Mouse (Mus musculus): ENCODE data around the gene Hyal1. TPM values are rescaled to one million over a fixed set of nuclear protein-coding genes. Genes with fewer than 3 reads are reported as not detected.

Gene Hyal1
- total RNA-seq, 2 experiments from 2014 or later, result 5.3 TPM

GRCm38 (mm10) chr9:107590058-107590772, 13.5 kb downstream of the Hyal1 start:
- intact Hi-C loops (cut with DNase I), result no loop called here
- no peak for DNase-seq (ENCODE audit: low spot score)

GRCm38 (mm10) chr9:107590773-107591060, 14.0 kb downstream of the Hyal1 start:
- DNase-seq (ENCODE audit: low spot score), result no peak
- intact Hi-C loops (cut with DNase I), result no loop called here

- no peak for DNase-seq (ENCODE audit: low spot score)
- intact Hi-C loops (cut with DNase I), result no loop called here
Measured at GRCm38 (mm10) chr9:107593101-107593976, 16.6 kb downstream of the Hyal1 start.

GRCm38 (mm10) chr9:107594281-107595062, 17.7 kb downstream of the Hyal1 start:
- intact Hi-C loops (cut with DNase I), result no loop called here
- no peak for DNase-seq (ENCODE audit: low spot score)

- peak; percentile 59 for DNase-seq (ENCODE audit: low spot score)
- intact Hi-C loops (cut with DNase I), result no loop called here
Measured at GRCm38 (mm10) chr9:107596619-107597569, 20.2 kb downstream of the Hyal1 start.

- intact Hi-C loops (cut with DNase I), result no loop called here
- no peak for DNase-seq (ENCODE audit: low spot score)
Measured at GRCm38 (mm10) chr9:107598385-107598784, 21.7 kb downstream of the Hyal1 start.

- intact Hi-C loops (cut with DNase I), result no loop called here
- no peak for DNase-seq (ENCODE audit: low spot score)
Measured at GRCm38 (mm10) chr9:107599433-107599832, 22.7 kb downstream of the Hyal1 start.

GRCm38 (mm10) chr9:107599842-107600241, 23.1 kb downstream of the Hyal1 start:
- intact Hi-C loops (cut with DNase I), result loop anchor here (5.0 kb wide), 1 partner anchor 137 kb away; no protein-coding TSS in a partner anchor
- no peak for DNase-seq (ENCODE audit: low spot score)

GRCm38 (mm10) chr9:107600745-107601144, 24.0 kb downstream of the Hyal1 start:
- no peak for DNase-seq (ENCODE audit: low spot score)
- intact Hi-C loops (cut with DNase I), result loop anchor here (5.0 kb wide), 1 partner anchor 137 kb away; no protein-coding TSS in a partner anchor

GRCm38 (mm10) chr9:107601275-107601674, 24.5 kb downstream of the Hyal1 start:
- no peak for DNase-seq (ENCODE audit: low spot score)
- intact Hi-C loops (cut with DNase I), result loop anchor here (5.0 kb wide), 1 partner anchor 136 kb away; no protein-coding TSS in a partner anchor

GRCm38 (mm10) chr9:107602068-107602648, 25.4 kb downstream of the Hyal1 start:
- DNase-seq (ENCODE audit: low spot score), result peak; percentile 79
- intact Hi-C loops (cut with DNase I), result loop anchor here (1.0 to 5.0 kb wide), 3 partner anchors 42 to 135 kb away; no protein-coding TSS in a partner anchor

- intact Hi-C loops (cut with DNase I), result loop anchor here (5.0 kb wide), 1 partner anchor 134 kb away; no protein-coding TSS in a partner anchor
- no peak for DNase-seq (ENCODE audit: low spot score)
Measured at GRCm38 (mm10) chr9:107603251-107603650, 26.5 kb downstream of the Hyal1 start.

GRCm38 (mm10) chr9:107605041-107605661, 28.4 kb downstream of the Hyal1 start:
- DNase-seq (ENCODE audit: low spot score), result no peak
- intact Hi-C loops (cut with DNase I), result no loop called here

GRCm38 (mm10) chr9:107606591-107606990, 29.9 kb downstream of the Hyal1 start:
- no peak for DNase-seq (ENCODE audit: low spot score)
- intact Hi-C loops (cut with DNase I), result no loop called here

- intact Hi-C loops (cut with DNase I), result no loop called here
- no peak for DNase-seq (ENCODE audit: low spot score)
Measured at GRCm38 (mm10) chr9:107607036-107607435, 30.3 kb downstream of the Hyal1 start.

- intact Hi-C loops (cut with DNase I), result no loop called here
- DNase-seq (ENCODE audit: low spot score), result no peak
Measured at GRCm38 (mm10) chr9:107607653-107608245, 31.0 kb downstream of the Hyal1 start.

GRCm38 (mm10) chr9:107608741-107609432, 32.2 kb downstream of the Hyal1 start, which contains the start of gene Sema3b:
Sema3b (minus strand) TSS chr9:107609229.
- DNase-seq (ENCODE audit: low spot score), result no peak
- intact Hi-C loops (cut with DNase I), result no loop called here
